Mouse (Mus musculus): ENCODE results near the gene Defb18. TPM values are rescaled to one million over a fixed set of nuclear protein-coding genes. Genes with fewer than 3 reads are reported as not detected.
"Not testable (repeated sequence)": the region's sequence is repeated elsewhere in the genome, so short reads cannot be mapped to it uniquely, and the experiment has no call there.

Defb18 gene
- total RNA-seq (2021): not detected
- long read RNA-seq, experiment 1: 0 reads
- long read RNA-seq, experiment 2: 0 reads

DNA sequence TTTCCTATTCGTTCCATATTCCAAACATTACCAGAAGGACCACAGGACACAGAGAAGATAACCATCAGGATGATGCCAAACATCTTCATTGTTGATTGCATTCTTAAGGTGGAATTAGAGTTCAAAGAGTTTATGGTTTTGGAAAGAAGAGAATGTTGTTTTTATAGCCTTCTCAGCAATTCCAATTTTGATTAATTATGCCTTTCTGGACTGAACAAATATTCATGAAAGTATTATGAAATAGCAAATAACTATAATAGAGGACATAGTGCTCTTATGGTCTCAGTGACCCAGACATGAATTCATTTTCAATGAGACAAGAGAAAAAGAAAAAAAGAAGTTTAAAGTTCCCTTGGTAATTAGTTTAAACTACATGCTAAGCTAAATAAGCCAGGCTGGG is at the start of gene Defb18:
Gene Defb18, minus strand, starts transcription at position 101 of the 400 bp plus-strand sequence.
- DNase-seq (ENCODE audit: low spot score in 2 of 2): no peak

DNA sequence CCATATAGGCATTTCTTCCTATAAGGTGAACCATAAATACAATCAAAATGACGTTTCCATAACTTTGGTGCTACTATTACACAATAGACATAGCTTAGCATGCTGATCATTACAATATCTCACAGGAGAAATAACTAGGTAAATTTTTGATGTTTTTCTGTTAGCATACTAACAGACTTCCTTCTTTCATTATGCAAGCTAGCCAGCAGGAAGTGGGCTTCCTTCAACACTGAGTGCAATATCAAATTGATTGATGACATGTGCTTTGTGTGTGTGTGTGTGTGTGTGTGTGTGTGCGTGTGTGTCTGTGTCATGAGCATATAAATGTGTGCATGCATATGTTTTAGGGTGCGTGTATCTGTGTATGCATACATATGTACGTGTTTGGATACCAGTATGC is 33.9 kb upstream of the Defb18 start:
- no peak for DNase-seq (ENCODE audit: low spot score in 2 of 2)

DNA sequence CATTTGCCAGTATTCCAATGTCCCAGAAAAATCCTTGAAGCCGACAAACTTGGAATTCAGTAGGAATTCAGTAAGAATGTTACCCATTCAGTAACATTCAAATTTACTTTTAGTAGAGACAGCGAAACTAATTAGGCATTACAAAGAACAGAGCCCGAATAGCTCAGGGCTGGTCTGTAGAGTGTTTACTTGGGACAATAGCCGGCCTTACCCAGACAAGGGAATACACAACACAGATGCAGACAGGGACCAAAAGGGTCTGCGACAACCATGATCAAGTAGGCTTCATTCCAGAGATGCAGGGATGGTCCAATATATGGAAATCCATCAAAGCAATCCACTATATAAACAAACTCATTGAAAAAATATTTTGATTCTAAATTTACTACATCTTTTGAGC is 31.6 kb upstream of the Defb18 start:
- no peak for DNase-seq (ENCODE audit: low spot score in 2 of 2)

DNA sequence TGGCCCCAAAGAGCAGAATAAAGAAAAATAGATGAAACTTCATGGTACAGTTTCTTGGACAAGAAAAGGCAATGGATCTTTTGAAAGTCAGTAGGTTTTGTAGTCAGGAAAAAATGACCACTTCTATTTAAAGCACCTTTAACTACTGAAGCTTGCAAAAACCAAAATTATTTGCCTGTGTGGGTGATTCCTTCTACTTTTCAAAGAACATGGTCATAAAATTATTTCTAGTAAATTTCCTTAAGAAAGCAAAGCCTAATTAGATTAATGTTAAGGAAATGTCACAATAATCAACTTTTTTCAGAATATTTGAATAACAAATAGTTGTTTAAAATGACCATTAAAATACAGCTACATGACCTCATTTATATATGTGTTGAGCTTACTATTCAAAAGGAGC is 27.8 kb upstream of the Defb18 start, which contains the start of gene Defb41:
Gene Defb41, minus strand, starts transcription at position 101 of the 400 bp plus-strand sequence.
- DNase-seq (ENCODE audit: low spot score in 2 of 2): no peak

DNA sequence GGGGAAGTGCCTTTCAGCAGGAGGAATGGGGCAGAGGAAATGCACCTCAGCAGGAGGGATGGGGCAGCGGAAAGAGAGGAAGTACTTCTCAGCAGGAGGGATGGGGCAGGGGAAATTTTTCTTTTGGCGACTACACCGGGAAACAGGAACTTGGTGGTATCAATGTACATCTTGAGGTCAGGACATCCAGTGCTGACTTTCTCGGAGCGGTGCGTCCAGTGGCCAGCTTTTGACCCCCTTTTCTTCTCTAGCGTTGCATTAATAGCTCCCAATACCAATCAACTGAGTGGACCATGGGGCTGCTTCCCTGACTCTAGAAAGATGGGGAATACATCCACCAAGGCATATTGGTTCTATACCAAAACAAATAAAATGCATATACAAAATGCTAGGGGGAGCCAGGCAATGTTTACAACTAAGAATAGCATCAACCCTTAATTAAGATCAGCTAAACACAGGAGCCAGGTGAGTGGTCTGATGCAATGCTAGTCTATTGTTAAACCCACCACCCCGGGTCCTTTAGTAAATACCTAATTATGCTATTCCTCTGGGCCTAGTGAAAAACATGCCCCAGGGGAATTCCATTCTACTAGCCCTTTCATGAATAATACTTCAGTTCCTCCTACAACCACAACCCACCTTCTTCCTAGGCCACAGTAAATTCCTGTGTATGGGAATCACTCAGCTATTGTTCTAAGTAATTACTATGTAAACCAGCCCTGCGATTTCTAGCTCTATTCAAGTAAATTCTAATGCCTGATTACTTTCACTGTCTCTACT is 8.7 kb upstream of the Defb18 start:
- not testable (repeated sequence) for DNase-seq (ENCODE audit: low spot score in 2 of 2)

DNA sequence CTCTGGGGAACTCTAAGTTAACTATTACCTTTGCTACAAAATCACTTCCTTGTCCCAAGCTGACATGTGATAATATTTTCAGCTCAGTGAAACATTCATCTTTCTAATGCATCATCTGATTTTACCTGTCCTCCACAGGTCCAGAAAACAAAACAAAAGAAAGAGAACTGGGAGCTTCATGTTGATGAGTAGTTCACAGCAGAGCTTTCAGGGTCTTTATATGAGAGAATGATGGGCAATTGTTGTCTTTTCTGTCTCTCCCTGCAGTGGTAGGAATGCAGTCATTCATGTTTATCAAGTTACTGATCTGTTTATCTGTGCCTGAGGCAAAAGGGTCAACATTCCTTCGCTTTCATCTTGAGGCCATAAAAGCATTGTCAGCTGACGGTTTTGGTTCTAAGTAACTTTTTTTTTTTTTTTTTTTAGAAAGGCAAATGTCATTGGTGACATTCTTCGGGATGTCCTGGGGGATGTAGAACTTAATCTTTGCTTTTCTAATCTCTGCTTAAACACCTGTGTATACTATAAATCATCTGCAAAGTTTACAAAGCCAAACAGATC is 13.8 kb downstream of the Defb18 start:
- no peak for DNase-seq (ENCODE audit: low spot score in 2 of 2)

DNA sequence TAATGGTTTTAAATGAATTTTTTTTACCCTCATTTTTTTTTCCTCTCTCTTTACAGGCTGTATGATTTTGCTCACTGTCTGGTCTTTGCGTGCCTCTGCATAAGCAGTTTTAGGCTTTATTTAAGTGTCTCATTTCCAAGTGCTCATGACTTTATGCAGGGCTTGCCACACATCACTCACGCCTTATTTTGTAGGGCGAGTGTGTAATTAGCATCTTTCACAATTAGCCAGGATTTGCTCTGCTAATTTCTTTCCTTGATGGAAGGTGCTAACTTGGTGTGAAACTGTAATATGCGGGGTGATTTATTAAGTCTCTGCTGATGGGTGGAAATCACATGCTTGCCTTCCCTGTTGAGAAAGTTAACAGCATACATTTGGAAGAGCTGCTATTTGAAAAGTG is 45.5 kb downstream of the Defb18 start:
- DNase-seq (ENCODE audit: low spot score in 2 of 2): no peak

DNA sequence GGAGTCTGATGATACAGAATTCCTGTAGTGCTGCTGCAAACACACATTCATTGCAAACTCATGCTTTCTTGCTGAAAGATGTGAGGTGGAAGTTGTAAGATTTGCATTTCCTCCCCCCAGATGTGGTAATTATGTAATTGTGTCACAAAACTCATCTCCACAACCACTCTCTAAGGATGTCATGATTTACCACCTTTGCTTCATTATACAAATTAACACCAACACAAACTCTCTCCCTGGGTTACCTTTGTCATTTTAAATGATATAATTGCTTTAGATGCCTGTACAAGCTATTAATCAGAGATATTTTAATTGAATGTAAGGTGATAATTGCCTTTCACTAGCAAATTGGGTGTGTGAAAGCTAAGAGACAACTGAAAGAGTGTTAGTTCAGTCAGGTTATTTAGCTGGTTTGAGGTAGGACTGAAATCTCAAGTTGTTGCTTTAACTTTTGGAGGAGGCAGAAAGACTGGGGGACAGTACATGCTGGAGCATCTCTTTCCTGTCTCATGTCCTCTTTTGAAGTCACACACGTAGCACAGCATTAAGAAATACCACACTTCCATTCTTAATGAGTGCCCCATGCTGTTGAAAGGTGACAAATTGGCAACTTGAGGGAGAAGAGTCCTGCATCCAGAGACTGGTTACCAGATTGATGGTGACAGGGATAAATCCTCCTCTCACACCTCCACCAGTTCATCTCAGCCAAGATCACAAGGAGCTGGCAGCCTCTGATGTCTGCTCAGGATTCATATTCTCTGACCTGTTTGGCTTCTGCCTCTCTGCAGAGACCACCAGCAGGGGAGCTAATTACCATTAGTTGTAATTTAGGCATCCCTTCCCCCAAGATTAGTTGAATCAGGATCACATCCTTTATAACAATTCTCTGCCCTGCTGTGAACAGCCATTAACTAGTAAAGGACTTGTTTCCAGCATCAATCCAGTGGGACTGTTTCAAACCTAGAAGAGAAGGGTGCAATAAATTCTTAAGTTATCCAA is 46.2 kb downstream of the Defb18 start:
- DNase-seq (ENCODE audit: low spot score in 2 of 2): no peak

Other genes with a start within 250 kb of the Defb18 start
- gene Crisp4, start 91.5 kb downstream of the Defb18 start, total RNA-seq (2021): not detected
- gene Defb41, start 27.7 kb upstream of the Defb18 start, total RNA-seq (2021): not detected